Comparison of ENCODE assay signal across 8 mouse cellular contexts in genomic region chr5:107110880-107111520, GRCm38 (mm10).
DNase-seq lines count a peak whose midpoint lies in the region; ATAC-seq and TF ChIP-seq lines count a peak whose summit lies in the region.

No protein-coding gene starts in this region.

- DNase-seq in adrenal gland, postnatal 10 days: peak; percentile 50
- no peak for DNase-seq in adrenal gland, postnatal 36 days
- peak; percentile 26 to 43 for DNase-seq in left cerebral cortex, adult 18-20 months (ENCODE audit: low spot score in 2 of 2)
- DNase-seq in left cerebral cortex, adult 11 months (ENCODE audit: low spot score): no peak
- no peak for DNase-seq in hindbrain, embryonic 14.5 days (ENCODE audit: low spot score)
- DNase-seq in liver, postnatal 0 days: peak; percentile 27
- peak; percentile 65 for DNase-seq in telencephalon, adult 2 months (ENCODE audit: low read depth, low spot score)

- TF ChIP-seq EP300 in liver, postnatal 0 days (IDR thresholded peaks at IDR 0.05; ENCODE audit: low read depth): peak; percentile 44; the same call in 1 of the 2 replicates

- no peaks in the 10 kb centered on the region for H3K27me3 ChIP-seq in hindbrain, embryonic 14.5 days (ENCODE audit: control insufficient read depth, insufficient read depth, low read length)
- no peaks in the 10 kb centered on the region for H3K27me3 ChIP-seq in liver, postnatal 0 days (ENCODE audit: insufficient read depth, low read length)

- H3K27ac ChIP-seq in hindbrain, embryonic 14.5 days: 0 out of 2 replicates have a peak overlapping the region, but pooled peaks have one; percentile 20
- peak overlapping the region; percentile 66 for H3K27ac ChIP-seq in liver, postnatal 0 days (ENCODE audit: low read depth)

- no peaks in the 10 kb centered on the region for H3K36me3 ChIP-seq in hindbrain, embryonic 14.5 days (replicated peaks; ENCODE audit: control insufficient read depth, insufficient read depth)
- H3K36me3 ChIP-seq in liver, postnatal 0 days (replicated peaks; ENCODE audit: insufficient read depth, low read length): no peaks in the 10 kb centered on the region

- no peak overlapping the region for H3K4me3 ChIP-seq in hindbrain, embryonic 14.5 days (replicated peaks; ENCODE audit: low read length)
- no peak overlapping the region for H3K4me3 ChIP-seq in liver, postnatal 0 days (ENCODE audit: low read depth, low read length)

- ATAC-seq in hindbrain, embryonic 14.5 days (ENCODE audit: low FRiP score): no peak
- peak; percentile 54; the same call in 1 of the 2 replicates for ATAC-seq in liver, postnatal 0 days
- ATAC-seq in megakaryocyte, adult 5-6 weeks (ENCODE audit: poor library complexity, severe bottlenecking): no peak

- no peak overlapping the region for H3K4me2 ChIP-seq in hindbrain, embryonic 14.5 days (replicated peaks)
- H3K4me2 ChIP-seq in liver, postnatal 0 days (ENCODE audit: low read depth, low read length): no peak overlapping the region

- no peaks in the 10 kb centered on the region for H3K9me3 ChIP-seq in hindbrain, embryonic 14.5 days (ENCODE audit: control insufficient read depth, low read length)
- H3K9me3 ChIP-seq in liver, postnatal 0 days (ENCODE audit: low read length): no peaks in the 10 kb centered on the region

- peaks cover 17% of the 10 kb centered on the region; the same call in 1 of the 2 replicates for H3K4me1 ChIP-seq in hindbrain, embryonic 14.5 days (replicated peaks; ENCODE audit: control insufficient read depth, insufficient read depth, low read length)
- peaks cover 3% of the 10 kb centered on the region; the same call in 1 of the 2 replicates for H3K4me1 ChIP-seq in liver, postnatal 0 days (ENCODE audit: insufficient read depth)

- WGBS in hindbrain, embryonic 14.5 days: 21% methylated on average over 7 of the region's 7 CpGs
- 41% methylated on average over 7 of the region's 7 CpGs for whole genome bisulfite sequencing in liver, postnatal 0 days (ENCODE audit: insufficient replicate concordance)

- TF ChIP-seq CTCF in liver, postnatal 0 days (IDR thresholded peaks at IDR 0.05; ENCODE audit: low read depth): no peak

- H3K9ac ChIP-seq in hindbrain, embryonic 14.5 days: no peak overlapping the region
- no peak overlapping the region for H3K9ac ChIP-seq in liver, postnatal 0 days (replicated peaks)

Comparison
In these comparisons a context has a peak if more than half of its experiments do, and no peak if none do; other contexts are left out.
1. DNase-seq: peak in adrenal gland, postnatal 10 days (single experiment), left cerebral cortex, adult 18-20 months (2 of 2), liver, postnatal 0 days (single experiment) and telencephalon, adult 2 months (single experiment); none in adrenal gland, postnatal 36 days (0 of 2), left cerebral cortex, adult 11 months (single experiment) and hindbrain, embryonic 14.5 days (single experiment).